Mouse (Mus musculus) layer of hippocampus, adult 18-20 months (tissue): ENCODE data around the gene Esrrb. TPM values are rescaled to one million over a fixed set of nuclear protein-coding genes. Genes with fewer than 3 reads are reported as not detected.

Experiments used
- DNase-seq, 2 experiments: peaks; one replicate each; pipeline ENCODE4 v3.0.0; 2022; ENCODE audit warnings: low spot score in 2 of 2
- total RNA-seq, 2 experiments: library from RNA; stranded (reverse); gene quantifications; 2 replicates each; pipeline ENCODE4 v1.2.3; 2021

Gene Esrrb
- total RNA-seq, 2 experiments from 2014 or later: 1.2 to 1.3 TPM

DNA sequence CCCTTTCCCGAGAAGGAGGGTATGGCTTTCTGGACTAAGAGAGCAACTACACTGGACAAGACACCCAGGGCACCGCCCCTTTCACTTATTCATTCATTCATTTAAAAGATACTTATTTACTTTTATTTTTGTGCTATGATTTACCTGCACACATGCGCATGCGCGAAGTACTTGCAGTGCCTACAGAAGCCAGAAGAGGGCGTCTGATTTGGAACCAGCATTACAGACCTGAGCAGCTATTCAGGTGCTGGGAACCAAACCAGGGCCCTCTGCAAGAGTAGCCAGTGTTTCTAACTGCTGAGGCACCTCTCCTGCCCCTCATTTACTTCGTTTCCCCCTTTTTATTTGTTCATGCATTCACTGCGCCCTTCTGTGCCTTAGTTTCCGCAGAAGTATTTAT lies 198.0 kb downstream of the Esrrb start:
- DNase-seq: no peak

DNA sequence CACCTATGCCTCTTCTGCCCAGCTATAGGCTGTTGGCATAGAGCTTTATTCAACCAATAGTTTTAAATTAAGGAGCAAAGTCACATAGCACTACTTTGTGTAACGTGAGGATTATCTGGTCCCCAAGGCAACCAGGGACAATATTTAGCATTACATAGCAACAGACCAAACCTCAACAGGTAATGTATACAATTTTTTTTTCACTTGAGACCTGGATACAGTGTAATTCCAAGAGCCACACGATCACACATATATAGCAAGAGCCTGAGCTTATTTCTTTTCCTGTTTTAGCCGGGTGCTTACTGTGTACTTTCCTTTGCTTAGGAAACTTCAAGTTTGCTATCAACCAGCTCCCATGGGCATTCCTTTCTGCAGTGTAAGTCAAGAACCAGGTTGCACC lies 201.8 kb downstream of the Esrrb start:
- no peak for DNase-seq

DNA sequence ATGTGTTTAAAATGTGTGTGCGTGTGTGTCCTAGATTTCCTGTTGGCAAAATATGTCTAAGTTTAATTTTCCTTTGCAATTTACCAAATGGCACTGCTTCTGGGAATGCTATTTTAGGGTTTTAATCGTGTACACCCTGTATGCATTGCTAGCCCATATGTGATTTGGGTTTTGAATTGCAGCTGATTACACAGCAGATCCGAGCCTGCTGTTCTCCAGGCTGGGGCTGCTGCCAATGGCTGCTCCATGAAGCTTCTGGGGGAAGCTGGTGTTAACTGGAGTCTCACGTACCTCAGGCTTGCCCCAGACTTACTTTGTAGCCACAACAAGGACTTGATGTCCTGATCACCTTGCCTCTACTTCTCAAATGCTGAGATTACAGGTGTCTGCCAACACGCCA lies 205.1 kb downstream of the Esrrb start:
- DNase-seq: peak; percentile 58 to 66

Other genes starting within 250 kb of the Esrrb start
- 10 to 100 TPM; 28.4 to 32.9 TPM for gene Gpatch2l, start 119.3 kb upstream of the Esrrb start, total RNA-seq